Mouse (Mus musculus): ENCODE data around the gene Ms4a12.
A peak's percentile ranks its signal among the peaks of the same experiment; 100 is the strongest.
"Not testable (repeated sequence)": the region's sequence is repeated elsewhere in the genome, so short reads cannot be mapped to it uniquely, and the experiment has no call there.

Ms4a12 gene

DNA sequence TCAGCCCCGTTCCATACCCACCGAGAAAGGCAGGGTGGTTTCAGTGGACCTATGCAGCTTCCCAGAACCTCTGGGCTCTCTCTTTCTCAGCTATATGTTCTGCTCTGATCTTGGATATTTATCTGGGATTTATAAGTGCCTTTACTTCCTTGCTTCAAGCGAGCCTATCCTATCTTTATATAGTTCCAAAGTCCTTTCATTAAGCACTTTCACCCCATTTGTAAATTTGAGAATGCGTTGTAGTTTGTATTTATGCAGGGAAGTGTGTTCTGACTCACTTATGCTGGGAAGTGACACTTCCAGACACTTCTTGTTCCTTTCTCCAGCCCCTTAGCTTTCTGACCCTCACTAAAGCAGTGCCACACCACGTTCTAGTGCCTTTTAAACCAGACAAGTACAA lies at the start of gene Ms4a12:
Gene Ms4a12, minus strand, starts transcription at position 101 of the 400 bp plus-strand sequence.
- DNase-seq (ENCODE audit: low spot score in 2 of 2): no peak

DNA sequence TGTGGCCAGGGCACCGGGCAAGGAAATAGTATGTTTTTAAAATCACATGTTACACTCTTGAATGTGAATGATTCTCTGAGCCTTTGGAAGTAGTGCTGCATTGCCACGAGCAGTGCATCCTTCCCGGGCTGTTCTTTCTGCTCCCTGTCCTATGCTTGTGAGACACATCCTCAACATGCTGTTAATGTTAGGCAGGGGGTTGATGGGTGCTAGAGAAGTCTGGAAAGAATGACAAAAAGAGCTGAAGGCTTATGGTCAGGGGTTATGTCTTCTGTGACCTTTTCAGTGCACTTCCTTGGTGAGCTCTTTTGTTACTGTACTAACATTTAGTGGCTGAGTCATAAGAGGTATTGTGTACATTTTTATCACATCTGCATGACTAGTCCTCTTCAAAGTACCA lies 48.0 kb upstream of the Ms4a12 start:
- DNase-seq (ENCODE audit: low spot score in 2 of 2): no peak

DNA sequence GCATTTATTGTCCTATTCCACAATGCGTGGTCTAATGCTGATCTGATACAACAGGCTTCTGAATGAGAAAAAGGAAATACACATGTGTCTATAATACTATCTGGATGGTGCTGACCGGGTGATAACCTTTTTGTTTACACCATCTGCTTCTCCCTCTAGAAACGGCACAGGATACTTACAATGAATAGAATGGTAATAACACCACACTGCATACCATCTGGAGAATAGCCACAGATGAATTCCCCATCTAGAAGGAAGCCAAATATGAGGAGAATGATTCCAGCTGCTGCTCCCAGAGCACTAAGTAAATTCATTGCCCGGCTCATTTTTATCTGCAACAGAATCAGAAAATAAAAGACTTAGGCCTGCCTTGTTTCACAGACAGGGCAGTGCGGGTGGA lies 44.2 kb upstream of the Ms4a12 start:
- no peak for DNase-seq (ENCODE audit: low spot score in 2 of 2)

DNA sequence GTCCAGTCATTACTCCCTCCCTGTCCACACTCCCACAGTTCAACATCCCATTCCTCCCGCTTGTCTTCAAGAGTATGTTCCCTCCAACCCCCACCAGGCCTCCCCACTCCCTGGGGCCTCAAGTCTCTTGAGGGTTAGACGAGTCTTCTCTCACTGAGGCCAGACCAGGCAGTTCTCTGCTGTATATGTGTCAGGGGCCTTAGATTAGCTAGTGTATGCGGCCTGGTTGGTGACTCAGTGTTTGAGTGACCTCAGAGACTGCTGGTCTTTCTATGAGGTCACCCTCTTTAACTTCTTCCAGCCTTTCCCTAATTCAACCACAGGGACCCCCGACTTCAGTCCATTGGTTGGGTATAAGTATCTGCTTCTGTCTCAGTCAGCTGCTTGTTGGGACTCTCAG lies 34.7 kb upstream of the Ms4a12 start:
- DNase-seq (ENCODE audit: low spot score in 2 of 2): no peak

DNA sequence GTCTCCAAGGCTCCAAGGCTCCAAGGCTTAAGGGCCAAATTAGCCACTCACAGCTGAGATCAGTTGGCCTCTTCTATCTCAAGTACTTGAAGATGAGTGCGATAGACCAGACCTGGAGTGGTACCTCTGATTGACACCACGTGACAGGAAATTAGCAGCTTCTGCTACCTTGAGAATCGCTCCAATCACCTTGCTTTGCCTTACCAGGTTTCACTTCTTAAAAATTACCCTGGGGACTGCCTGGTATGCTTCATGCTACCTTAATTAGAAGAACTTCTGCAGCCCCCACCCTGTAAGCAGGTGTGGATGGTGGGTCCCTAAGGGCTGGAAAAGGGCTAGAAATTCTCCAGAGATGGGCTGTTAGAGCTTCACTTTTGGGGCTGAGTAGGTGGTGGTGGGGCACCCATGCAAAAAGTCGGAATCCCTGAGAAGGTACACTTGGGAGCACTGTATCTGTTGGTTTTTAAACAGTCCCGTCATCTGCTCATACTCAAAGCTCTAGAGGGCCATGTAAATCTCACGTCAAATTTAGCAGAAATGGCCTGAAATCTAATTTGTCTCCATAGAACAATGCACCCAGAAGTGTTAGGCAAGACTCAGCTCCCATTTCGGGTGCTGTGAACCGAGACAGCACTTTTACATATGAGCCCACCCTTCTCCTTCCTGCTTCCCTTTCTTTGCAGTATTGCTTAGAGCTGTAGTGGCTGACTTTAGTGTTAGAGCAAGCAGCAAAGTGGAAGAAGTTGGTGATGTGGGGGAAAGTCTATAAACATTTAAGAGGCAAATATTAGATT lies 34.0 kb upstream of the Ms4a12 start, which contains the start of gene Ms4a1:
Gene Ms4a1, minus strand, starts transcription at position 190 of the 794 bp plus-strand sequence.
- DNase-seq (ENCODE audit: low spot score in 2 of 2): peak in 1 of 2 experiments; percentile 11

DNA sequence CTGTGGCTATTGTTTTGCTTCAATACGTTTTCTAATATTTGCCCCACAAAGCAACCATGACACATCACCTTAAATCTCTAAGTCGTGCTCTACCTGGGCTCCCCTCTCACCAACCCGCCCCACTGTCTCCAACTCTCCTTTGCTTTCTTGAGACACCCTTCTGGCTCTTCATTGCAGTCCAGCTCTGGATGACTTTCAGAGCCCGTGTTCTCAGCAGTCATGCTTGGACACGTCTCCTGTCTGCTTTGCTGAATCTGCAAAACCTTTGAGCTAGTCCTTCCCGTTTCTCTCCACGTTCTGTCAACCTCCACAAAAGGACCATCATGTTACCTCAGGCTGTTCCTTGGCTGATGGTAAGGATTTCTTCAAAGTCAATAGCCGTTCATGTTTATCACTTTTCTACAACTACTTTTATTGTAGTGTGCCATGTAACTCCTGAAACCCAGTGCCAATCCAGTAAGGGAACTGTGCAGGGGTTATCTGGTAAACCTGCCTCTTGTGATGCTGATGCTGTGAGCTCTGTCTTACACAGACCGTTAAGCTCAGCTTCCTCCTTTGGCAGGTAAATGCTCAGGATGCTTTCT lies 32.4 kb upstream of the Ms4a12 start:
- DNase-seq (ENCODE audit: low spot score in 2 of 2): no peak

DNA sequence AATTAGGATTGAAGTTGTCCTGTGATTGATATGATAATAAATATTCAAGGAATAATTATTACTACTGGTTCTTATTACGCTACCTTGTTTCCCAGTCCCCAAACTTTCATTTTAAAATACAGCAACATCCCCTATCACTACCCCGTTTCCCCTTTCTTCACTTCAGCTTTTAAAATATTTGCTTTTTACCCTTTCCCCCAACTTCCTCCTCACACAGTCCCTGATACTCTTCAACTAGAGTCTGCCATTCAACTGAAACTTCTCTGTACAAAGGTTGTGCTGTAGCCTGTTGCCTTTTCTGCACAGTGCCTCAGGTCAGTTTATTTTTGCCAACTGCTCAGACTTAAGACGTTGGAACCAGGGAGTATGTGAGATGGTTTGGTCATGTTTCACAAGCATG lies 31.3 kb upstream of the Ms4a12 start:
- DNase-seq (ENCODE audit: low spot score in 2 of 2): no peak

DNA sequence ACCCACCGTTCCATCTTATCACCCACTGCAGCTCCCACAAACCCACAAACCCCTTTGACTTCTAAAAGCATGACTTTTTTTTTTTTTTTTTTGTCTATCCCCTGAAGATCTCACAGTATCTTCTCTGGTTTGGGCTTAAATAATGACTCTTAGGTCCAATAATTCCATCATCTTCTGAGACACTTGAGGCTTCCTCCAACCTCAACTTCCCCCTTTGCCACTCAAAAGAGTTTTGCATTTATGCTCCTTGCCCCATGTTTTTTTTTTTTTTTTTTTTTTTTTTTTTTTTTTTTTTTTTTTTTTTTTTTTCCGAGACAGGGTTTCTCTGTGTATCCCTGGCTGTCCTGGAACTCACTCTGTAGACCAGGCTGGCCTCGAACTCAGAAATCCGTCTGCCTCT lies 30.7 kb upstream of the Ms4a12 start:
- not testable (repeated sequence) for DNase-seq (ENCODE audit: low spot score in 2 of 2)

DNA sequence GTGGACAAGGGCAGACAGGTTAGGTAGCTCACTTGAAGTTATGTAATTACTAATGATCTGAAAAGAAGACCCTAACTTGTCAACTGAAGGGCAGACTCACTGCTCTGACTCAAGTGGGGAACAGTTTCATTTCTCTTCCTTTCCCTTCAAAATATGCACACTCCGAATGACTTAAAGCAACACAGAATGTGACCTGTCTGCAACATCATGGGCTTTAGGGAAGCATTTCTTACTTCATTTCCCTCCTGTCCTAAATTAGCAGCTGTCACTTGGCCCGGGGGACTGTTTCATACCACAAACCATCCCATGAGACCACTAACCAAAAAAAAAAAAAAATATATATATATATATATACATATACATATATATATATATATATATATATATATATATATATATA lies 29.3 kb upstream of the Ms4a12 start:
- no peak for DNase-seq (ENCODE audit: low spot score in 2 of 2)

DNA sequence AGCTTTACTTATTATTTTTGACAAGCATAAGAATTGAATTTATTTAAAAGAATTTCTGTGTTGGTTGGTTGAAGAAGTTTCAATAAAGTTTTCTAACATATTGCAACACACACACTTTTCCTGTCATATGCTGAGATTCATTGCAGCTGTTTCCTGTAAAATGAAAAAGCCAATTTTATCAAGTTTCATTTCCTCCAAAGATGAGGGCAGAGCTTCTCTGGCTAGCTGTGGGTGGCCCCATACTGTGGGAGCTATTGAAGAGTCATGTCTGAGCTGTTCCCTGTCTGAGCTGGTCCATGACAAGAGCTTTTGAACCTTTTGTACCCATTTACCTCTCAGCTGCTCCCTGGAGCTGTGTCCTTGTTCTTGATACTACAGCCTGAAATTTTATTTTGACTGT lies 12.0 kb upstream of the Ms4a12 start:
- peak; percentile 29 to 49 for DNase-seq (ENCODE audit: low spot score in 2 of 2)

DNA sequence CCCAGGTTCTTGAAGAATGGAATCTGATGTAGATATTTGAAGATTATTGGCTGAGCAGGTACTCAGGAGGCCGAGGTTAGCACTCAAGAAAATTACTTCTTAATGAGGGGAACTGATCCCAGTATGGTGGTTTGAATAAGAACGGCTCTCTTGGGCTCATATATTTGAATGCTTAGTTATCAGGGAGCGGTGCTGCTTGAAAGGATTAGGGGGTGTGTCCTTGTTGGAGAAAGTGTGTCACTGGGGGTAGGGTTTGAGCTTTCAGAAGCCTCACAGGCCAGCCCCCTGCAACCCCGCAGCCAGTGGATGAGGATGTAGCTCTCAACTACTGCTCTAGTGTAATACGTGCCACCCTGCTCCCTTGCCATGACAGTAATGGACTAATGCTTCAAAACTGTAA lies 10.3 kb upstream of the Ms4a12 start:
- no peak for DNase-seq (ENCODE audit: low spot score in 2 of 2)

DNA sequence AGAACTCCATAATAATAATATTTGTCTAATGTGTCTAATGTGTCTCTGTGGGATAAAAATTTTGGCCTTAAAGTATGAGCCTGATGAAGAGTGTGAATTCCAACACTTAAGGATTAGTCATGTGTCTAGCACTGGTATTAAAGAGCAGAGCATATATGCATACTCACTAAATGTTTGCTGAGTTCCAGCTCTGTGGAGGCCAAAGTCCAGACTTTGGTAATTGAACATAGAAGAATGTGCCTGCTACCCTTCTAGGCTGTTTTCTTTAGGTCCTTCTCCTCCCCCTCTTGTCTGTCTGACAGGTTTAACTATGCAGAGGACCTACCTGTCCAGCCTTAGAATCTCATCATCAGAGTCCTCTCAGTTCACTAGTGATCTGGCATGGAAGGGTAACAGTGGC lies 3.6 kb upstream of the Ms4a12 start:
- no peak for DNase-seq (ENCODE audit: low spot score in 2 of 2)

DNA sequence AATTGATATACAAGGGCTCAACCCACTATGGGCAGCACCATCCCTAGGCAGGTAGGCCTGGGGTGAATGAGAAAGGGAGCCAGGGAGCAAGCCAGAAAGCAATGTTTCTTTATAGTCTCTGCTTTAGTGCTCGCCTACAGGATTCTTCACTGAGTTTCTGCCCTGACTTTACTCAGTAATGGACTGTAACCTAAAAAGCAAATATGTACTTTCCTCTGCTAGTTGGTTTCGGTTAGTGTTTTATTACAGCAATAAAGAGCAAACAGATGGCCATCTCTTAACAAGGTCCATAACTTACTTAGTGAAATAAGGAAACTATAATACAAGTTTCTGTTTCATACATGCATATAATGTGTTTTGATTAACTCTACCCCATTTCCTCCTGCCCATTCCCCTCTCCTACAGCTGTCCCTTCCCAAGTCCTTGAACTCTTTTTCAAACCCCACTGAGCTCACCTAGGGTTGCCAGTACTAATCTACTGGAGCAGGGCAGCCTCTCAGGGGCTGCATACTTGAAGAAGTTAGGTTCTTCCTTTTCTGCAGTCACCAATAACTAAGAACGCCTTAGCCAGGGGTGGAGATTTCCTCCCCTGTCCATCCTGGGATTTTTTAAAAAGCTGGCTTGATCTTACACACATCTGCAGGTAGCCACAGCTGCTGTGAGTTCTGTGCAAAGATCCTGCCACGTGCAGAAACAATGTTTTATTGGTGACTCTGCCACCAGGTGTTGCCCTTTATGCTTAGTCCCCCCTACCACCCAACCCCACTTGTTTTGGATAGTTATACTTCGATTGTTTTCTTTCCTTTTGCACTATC lies 2.9 kb upstream of the Ms4a12 start:
- no peak for DNase-seq (ENCODE audit: low spot score in 2 of 2)

DNA sequence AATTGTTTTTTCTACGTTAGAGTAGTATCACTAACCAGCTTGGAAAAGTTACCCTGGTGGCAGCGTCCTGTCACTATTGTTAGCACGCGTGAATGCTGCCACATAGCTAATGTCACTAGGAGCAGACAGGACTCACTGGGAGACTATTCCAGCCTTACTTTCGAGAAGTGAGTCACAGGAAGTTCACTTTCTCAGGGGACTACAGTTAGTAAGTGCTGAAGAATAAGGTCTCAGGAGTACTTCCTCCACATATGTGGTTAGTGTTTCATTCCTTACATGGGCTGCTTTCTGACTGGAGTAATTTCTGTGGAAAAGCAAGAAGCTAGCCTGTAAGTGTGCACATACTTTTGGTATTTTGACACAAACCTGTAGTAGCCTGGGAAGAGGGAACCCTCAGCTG lies 2.0 kb upstream of the Ms4a12 start:
- peak in 1 of 2 experiments; percentile 9 for DNase-seq (ENCODE audit: low spot score in 2 of 2)

DNA sequence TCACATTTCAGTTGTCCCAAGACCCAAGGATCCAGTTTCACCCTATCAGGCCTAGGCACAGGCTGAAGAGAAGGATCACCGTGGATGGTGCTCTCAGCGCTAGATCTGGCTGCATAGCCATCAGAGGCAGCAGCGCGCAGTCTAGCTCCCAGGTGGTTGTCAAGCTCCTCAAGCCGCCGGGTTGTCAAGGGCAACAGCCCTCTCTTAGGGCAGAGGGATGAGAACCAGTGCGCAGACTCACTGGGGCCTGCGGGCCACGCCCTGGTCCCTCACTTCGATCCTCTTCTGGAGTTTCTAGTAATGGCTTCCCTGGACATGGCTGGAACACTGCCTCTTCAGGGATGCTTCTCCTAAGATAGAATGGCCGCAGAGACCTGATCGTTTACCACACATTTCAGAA lies 35.7 kb downstream of the Ms4a12 start, which contains the start of gene Ms4a13:
Gene Ms4a13, minus strand, starts transcription at position 192 of the 400 bp plus-strand sequence.
- DNase-seq (ENCODE audit: low spot score in 2 of 2): no peak

DNA sequence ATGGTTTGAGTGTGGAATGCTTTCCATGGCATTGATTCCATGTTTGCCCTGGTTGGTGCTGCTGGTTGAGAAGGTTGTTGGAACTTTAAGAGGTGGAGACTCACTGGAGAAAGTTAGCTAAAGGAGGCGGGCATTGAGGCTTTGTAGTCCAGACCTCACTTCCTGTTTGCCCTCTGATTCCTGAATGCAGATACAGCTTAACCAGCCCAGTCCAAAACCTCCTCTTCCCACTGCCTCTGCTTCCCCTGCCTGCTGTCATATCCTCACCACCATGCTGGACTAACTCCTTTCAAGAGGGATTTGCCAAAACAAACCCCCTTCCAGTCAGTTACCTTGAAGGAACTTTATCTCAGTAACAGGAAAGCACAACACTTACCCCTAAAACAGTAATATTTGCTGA lies 39.7 kb downstream of the Ms4a12 start:
- no peak for DNase-seq (ENCODE audit: low spot score in 2 of 2)

DNA sequence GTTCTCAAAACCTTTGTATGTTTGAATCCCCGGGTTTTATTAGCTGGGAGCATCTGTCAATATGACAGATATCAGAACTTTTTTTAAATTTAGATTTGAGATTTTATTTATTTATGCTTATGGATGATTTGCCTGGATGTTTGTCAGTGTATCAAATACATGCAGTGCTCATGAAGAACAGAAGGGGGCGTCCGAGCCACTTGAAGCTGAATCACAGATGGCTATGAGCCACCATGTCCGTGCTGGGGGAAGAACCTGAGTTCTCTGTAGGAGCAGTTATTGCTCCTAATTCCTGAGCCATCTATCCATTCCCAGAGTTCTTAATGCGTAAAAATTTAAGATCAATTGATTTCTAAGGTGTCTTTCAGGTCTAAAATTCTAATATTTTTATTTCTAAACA lies 48.1 kb downstream of the Ms4a12 start:
- peak in 1 of 2 experiments; percentile 31 for DNase-seq (ENCODE audit: low spot score in 2 of 2)

DNA sequence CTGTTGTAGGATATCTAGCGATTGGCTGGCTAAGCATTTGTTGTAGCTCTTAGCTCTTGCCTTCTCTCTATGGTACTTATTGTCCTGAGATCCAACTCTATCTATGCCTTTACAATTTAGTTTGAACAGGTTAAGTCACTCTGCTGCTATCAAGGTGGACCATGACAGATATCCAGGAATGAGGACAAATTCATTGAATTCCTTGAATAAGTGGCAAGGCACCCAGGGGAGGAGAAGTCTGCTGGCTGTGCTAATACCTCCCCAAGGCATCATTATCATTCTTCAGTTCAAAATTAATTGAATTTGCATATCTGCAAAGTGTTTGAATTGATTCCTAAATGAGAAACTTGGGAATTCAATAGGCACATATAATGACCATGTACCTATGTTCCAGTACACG lies 54.8 kb downstream of the Ms4a12 start:
- no peak for DNase-seq (ENCODE audit: low spot score in 2 of 2)

DNA sequence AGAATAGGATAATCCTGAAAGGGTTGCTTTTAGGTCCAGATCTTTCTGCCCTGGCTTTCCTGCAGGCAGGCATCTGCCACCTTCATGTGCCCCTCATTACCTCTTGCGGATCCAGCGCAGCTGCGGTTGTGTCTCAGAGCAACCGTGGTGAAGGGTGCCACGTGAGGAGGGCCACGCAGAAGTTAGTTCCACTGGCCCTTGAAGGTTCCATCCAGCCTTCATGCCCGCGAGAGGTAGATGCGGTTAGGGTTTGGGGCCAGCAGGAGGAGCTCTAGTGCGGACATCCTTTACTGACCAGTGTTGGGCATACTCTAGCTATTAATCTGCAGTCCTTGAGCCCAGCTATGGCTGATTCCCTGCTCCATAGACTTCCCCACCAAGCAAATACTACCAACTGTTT lies 67.1 kb downstream of the Ms4a12 start, which contains the start of gene 1700025F22Rik:
Gene 1700025F22Rik, minus strand, starts transcription at position 149 of the 400 bp plus-strand sequence.
- no peak for DNase-seq (ENCODE audit: low spot score in 2 of 2)

All from heart, adult 9 months (tissue).